Mouse (Mus musculus) erythroblast, embryonic 14.5 days (primary cell): ENCODE data around the gene Rab11a. TPM values are rescaled to one million over a fixed set of nuclear protein-coding genes. Genes with fewer than 3 reads are reported as not detected.
"Not testable (repeated sequence)": the region's sequence is repeated elsewhere in the genome, so short reads cannot be mapped to it uniquely, and the experiment has no call there.

Source experiments
- H3K27me3 ChIP-seq: 2 replicates; pipeline ENCODE4 v1.6.1; 2012; ENCODE audit warnings: inconsistent platforms; ENCODE audit not compliant: control insufficient read depth
- H3K36me3 ChIP-seq: 2 replicates; pipeline ENCODE4 v1.6.1; 2012; ENCODE audit warnings: mild to moderate bottlenecking, inconsistent platforms; ENCODE audit not compliant: control insufficient read depth
- H3K4me1 ChIP-seq: 2 replicates; pipeline ENCODE4 v1.6.1; 2012; ENCODE audit warnings: inconsistent platforms; ENCODE audit not compliant: control insufficient read depth
- H3K4me3 ChIP-seq: replicated peaks from 2 replicates; pipeline ENCODE3; 2012; ENCODE audit warnings: moderate library complexity, mild to moderate bottlenecking, inconsistent platforms
- H3K9me3 ChIP-seq: 2 replicates; pipeline ENCODE4 v1.6.1; 2012; ENCODE audit warnings: low read length, inconsistent platforms, mixed read lengths; ENCODE audit not compliant: control insufficient read depth
- GATA1 ChIP-seq: IDR thresholded peaks from 2 replicates; pipeline ENCODE4 v1.6.1; 2012; ENCODE audit warnings: low read length, inconsistent platforms, mixed read lengths
- TAL1 ChIP-seq: IDR thresholded peaks from 3 replicates; pipeline ENCODE4 v1.6.1; 2012; ENCODE audit warnings: low read length, inconsistent platforms, mixed read lengths
- polyA plus RNA-seq: library from polyadenylated mRNA; stranded (reverse); fragments of >175 nt; gene quantifications from 2 replicates; pipeline ENCODE4 v1.2.3, GENCODE M21; 2012

Gene Rab11a
- polyA plus RNA-seq, 1 experiment: 35.5 TPM

- Histone ChIP-seq H3K4me1 (peaks cover 30% of the 10 kb centered on the region), H3K27me3 (no peaks in the 10 kb centered on the region), H3K9me3 (no peaks in the 10 kb centered on the region), H3K36me3 (peaks cover 9% of the 10 kb centered on the region), H3K4me3 (no peak overlapping the region)
- no peak for TF ChIP-seq TAL1
- TF ChIP-seq GATA1: no peak
Measured at GRCm38 (mm10) chr9:64734166-64734565, 3.4 kb downstream of the Rab11a start.

GRCm38 (mm10) chr9:64731029-64731560 is 6.5 kb downstream of the Rab11a start:
- TF ChIP-seq GATA1 (no peak), TAL1 (no peak)
- Histone ChIP-seq H3K27me3 (no peaks in the 10 kb centered on the region), H3K4me1 (peaks cover 19% of the 10 kb centered on the region), H3K9me3 (no peaks in the 10 kb centered on the region), H3K36me3 (peaks cover 33% of the 10 kb centered on the region), H3K4me3 (no peak overlapping the region)

- no peak overlapping the region for H3K4me3 ChIP-seq
- no peaks in the 10 kb centered on the region for H3K9me3 ChIP-seq
- H3K27me3 ChIP-seq: no peaks in the 10 kb centered on the region
- H3K4me1 ChIP-seq: peaks cover 9% of the 10 kb centered on the region
- TF ChIP-seq GATA1: no peak
- TF ChIP-seq TAL1: no peak
- H3K36me3 ChIP-seq: peaks cover 68% of the 10 kb centered on the region
Measured at GRCm38 (mm10) chr9:64726454-64726853, 11.1 kb downstream of the Rab11a start.

GRCm38 (mm10) chr9:64719526-64720163 is 17.9 kb downstream of the Rab11a start:
- Histone ChIP-seq H3K36me3 (peaks cover 71% of the 10 kb centered on the region), H3K9me3 (no peaks in the 10 kb centered on the region), H3K4me3 (no peak overlapping the region)

GRCm38 (mm10) chr9:64710291-64710690 is 27.3 kb downstream of the Rab11a start:
- Histone ChIP-seq H3K4me1 (peaks cover 13% of the 10 kb centered on the region), H3K36me3 (peaks cover 59% of the 10 kb centered on the region)
- H3K27me3 ChIP-seq, H3K4me3 ChIP-seq, H3K9me3 ChIP-seq: not testable (repeated sequence)

More at GRCm38 (mm10) chr9:64719526-64720163, 17.9 kb downstream of the Rab11a start:
- peaks cover 2% of the 10 kb centered on the region for H3K4me1 ChIP-seq
- no peak for TF ChIP-seq TAL1
- no peak for TF ChIP-seq GATA1
- no peaks in the 10 kb centered on the region for H3K27me3 ChIP-seq

GRCm38 (mm10) chr9:64704073-64704840 is 33.3 kb downstream of the Rab11a start:
- no peaks in the 10 kb centered on the region for H3K27me3 ChIP-seq
- TF ChIP-seq TAL1 (no peak), GATA1 (no peak)
- H3K4me1 ChIP-seq: peaks cover 3% of the 10 kb centered on the region
- no peaks in the 10 kb centered on the region for H3K9me3 ChIP-seq
- H3K4me3 ChIP-seq: no peak overlapping the region
- H3K36me3 ChIP-seq: peaks cover 62% of the 10 kb centered on the region

- no peak overlapping the region for H3K4me3 ChIP-seq
- H3K27me3 ChIP-seq: no peaks in the 10 kb centered on the region
- peaks cover 3% of the 10 kb centered on the region for H3K4me1 ChIP-seq
- peaks cover 63% of the 10 kb centered on the region for H3K36me3 ChIP-seq
- no peaks in the 10 kb centered on the region for H3K9me3 ChIP-seq
- no peak for TF ChIP-seq GATA1
- no peak for TF ChIP-seq TAL1
Measured at GRCm38 (mm10) chr9:64703420-64703965, 34.1 kb downstream of the Rab11a start.

- H3K9me3 ChIP-seq: no peaks in the 10 kb centered on the region
- TF ChIP-seq TAL1 (no peak), GATA1 (no peak)
- H3K4me3 ChIP-seq: no peak overlapping the region
- no peaks in the 10 kb centered on the region for H3K27me3 ChIP-seq
- peaks cover 3% of the 10 kb centered on the region for H3K4me1 ChIP-seq
- peaks cover 62% of the 10 kb centered on the region for H3K36me3 ChIP-seq
Measured at GRCm38 (mm10) chr9:64702937-64703336, 34.6 kb downstream of the Rab11a start.

- H3K9me3 ChIP-seq: no peaks in the 10 kb centered on the region
- no peak for TF ChIP-seq GATA1
- TF ChIP-seq TAL1: no peak
- H3K4me1 ChIP-seq: peaks cover 3% of the 10 kb centered on the region
- H3K27me3 ChIP-seq: no peaks in the 10 kb centered on the region
- H3K4me3 ChIP-seq: no peak overlapping the region
- H3K36me3 ChIP-seq: peaks cover 62% of the 10 kb centered on the region
Measured at GRCm38 (mm10) chr9:64702391-64702790, 35.2 kb downstream of the Rab11a start.
